In the genomic region with DNA sequence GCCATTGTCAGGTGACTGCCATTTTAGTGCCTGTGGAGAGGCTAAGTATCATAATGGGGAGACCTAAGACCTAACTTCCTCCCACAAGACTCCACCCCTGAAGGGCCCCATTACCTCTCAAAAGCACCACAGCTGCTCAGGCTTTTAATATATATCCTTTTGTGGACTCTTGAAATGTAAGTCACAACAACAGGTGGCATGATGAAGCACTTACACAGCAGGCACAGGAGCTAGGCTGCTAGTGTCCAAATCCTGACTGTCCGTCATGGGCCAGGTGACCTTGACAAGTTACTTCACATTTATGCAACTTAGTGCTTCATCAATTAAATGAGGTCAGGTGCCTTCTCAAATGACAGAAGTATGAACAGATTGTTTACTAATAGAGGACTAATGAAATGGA, we compare ENCODE assay signal across 25 mouse cellular contexts. TPM values are rescaled to one million over a fixed set of nuclear protein-coding genes. Genes with fewer than 3 reads are reported as not detected.
DNase-seq lines count a peak whose midpoint lies in the region; ATAC-seq and TF ChIP-seq lines count a peak whose summit lies in the region.
"Had no signal": no experiment of that assay in that cellular context is flagged by ENCODE, and none has a peak within 500 bp of the region (broad histone marks: within the 10 kb centered on the region; RNA-seq: fewer than 3 reads in every experiment).

No protein-coding gene starts in this region.

- DNase-seq in adrenal gland, postnatal 14 days: peak; percentile 21
- no peak for DNase-seq in adrenal gland, adult 18-20 months (ENCODE audit: low spot score in 2 of 2)
- peak; percentile 89 for DNase-seq in A20 (ENCODE audit: low read depth, low spot score)
- no peak for DNase-seq in urinary bladder, postnatal 36 days (ENCODE audit: low spot score in 2 of 2)
- DNase-seq in right cerebral cortex, postnatal 36 days (ENCODE audit: low spot score in 2 of 2): no peak
- DNase-seq: cerebellum, adult 11-12 months; cerebellum, adult 9-11 months; gastrocnemius, postnatal 10 days; heart, postnatal 14 days; kidney, adult 9 months; kidney, postnatal 10 days; layer of hippocampus, postnatal 36 days; left cerebral cortex, postnatal 4 days; liver, postnatal 0 days; lung, postnatal 4 days; midbrain, embryonic 14.5 days; right cerebral cortex, postnatal 25 days had no signal

- H3K27me3 ChIP-seq in myocyte (ENCODE audit: control insufficient read depth, insufficient read depth, insufficient read length): no peaks in the 10 kb centered on the region
- H3K27me3 ChIP-seq: embryonic facial prominence, embryonic 15.5 days; forebrain, embryonic 12.5 days; liver, embryonic 12.5 days; Patski had no signal

- H3ac ChIP-seq in myocyte (ENCODE audit: control insufficient read depth, insufficient read length): no peak overlapping the region

- H3K4me2 ChIP-seq in myocyte (ENCODE audit: low read depth): no peak overlapping the region
- H3K4me2 ChIP-seq: embryonic facial prominence, embryonic 15.5 days; forebrain, embryonic 12.5 days; liver, embryonic 12.5 days had no signal

- H3K79me2 ChIP-seq in myocyte (ENCODE audit: control insufficient read depth, insufficient read depth): no peaks in the 10 kb centered on the region

- no peak for TF ChIP-seq POLR2A in myocyte (IDR thresholded peaks at IDR 0.05; ENCODE audit: insufficient read length, low read depth)

- no peaks in the 10 kb centered on the region for H3K36me3 ChIP-seq in myocyte (ENCODE audit: control insufficient read depth, insufficient read depth)
- H3K36me3 ChIP-seq: embryonic facial prominence, embryonic 15.5 days; forebrain, embryonic 12.5 days; liver, embryonic 12.5 days had no signal

- peak; percentile 45 for ATAC-seq in CD4-positive, CD25-positive, alpha-beta regulatory T cell, adult 4 months
- ATAC-seq: intestine, postnatal 0 days; liver, embryonic 12.5 days; liver, postnatal 0 days; Patski had no signal

- H3K4me3 ChIP-seq in myocyte: no peak overlapping the region
- H3K4me3 ChIP-seq: embryonic facial prominence, embryonic 15.5 days; forebrain, embryonic 12.5 days; liver, embryonic 12.5 days had no signal

TF ChIP-seq in myocyte, 11 proteins besides CTCF, POLR2A, EP300 and RAD21:
- TF ChIP-seq MYOG (IDR thresholded peaks at IDR 0.05; ENCODE audit: control insufficient read depth in 1 of 3, insufficient read depth in 1 of 3, insufficient read length in 2 of 3, low read depth in 2 of 3) (peak in 2 of 3 experiments; percentile 83 to 93), TCF3 (IDR thresholded peaks at IDR 0.05; ENCODE audit: insufficient read length, low read depth) (peak; percentile 49), MYOD1 (IDR thresholded peaks at IDR 0.05; ENCODE audit: control insufficient read depth in 1 of 3, insufficient read length in 2 of 3, low read depth in 2 of 3) (peak; percentile 81 to 95 (median 85)), TCF12 (IDR thresholded peaks at IDR 0.05; ENCODE audit: insufficient read depth, poor library complexity, severe bottlenecking) (peak; percentile 76), POLR2AphosphoS2 (IDR thresholded peaks at IDR 0.05; ENCODE audit: insufficient read length, low read depth) (no peak), REST (IDR thresholded peaks at IDR 0.05; ENCODE audit: insufficient read depth, insufficient read length) (no peak)

RNA-seq across cellular contexts. Expression of gene Fyn, which starts 57.2 kb away (rescaled TPM):
- total RNA-seq in adrenal gland, postnatal 14 days (2021): 51.8 and 73.6 TPM in 2 replicates
- 10 to 100 TPM; 41.4 to 46.2 TPM for total RNA-seq in adrenal gland, adult 18-20 months (2021)
- 100 to 1,000 TPM in 1 of 2 experiments, 10 to 100 TPM in 1; 71.9 to 106 TPM for polyA plus RNA-seq in CD4-positive, CD25-positive, alpha-beta regulatory T cell, adult 4 months (2017; shearing (Covaris generic))
- 148 TPM for polyA plus RNA-seq in myocyte (2012; fragmentation: generic; extraction: Trizol)
- total RNA-seq: MEL had no signal

Comparison
In these comparisons a context has a peak if more than half of its experiments do, and no peak if none do; other contexts are left out.
1. DNase-seq: peak in adrenal gland, postnatal 14 days (single experiment) and A20 (single experiment); none in adrenal gland, adult 18-20 months (0 of 2), urinary bladder, postnatal 36 days (0 of 2) and right cerebral cortex, postnatal 36 days (0 of 2).